Mouse (Mus musculus): ENCODE measurements around the gene Dlk2. TPM values are rescaled to one million over a fixed set of nuclear protein-coding genes. Genes with fewer than 3 reads are reported as not detected.
A peak's percentile ranks its signal among the peaks of the same experiment; 100 is the strongest.

Dlk2 gene
- polyA plus RNA-seq, 1 experiment: 0.61 TPM

GRCm38 (mm10) chr17:46301892-46302291 is 4.7 kb downstream of the Dlk2 start:
- Histone ChIP-seq H3K27ac (ENCODE audit: insufficient read depth, low read depth, low read length) (no peak overlapping the region), H3K27me3 (replicated peaks; ENCODE audit: control insufficient read depth, insufficient read depth, low read length) (no peaks in the 10 kb centered on the region), H3K4me1 (ENCODE audit: control insufficient read depth, insufficient read depth, low read length) (0 out of 2 replicates have a peak, but pooled peaks cover 3% of the 10 kb centered on the region), H3K36me3 (ENCODE audit: control insufficient read depth, insufficient read depth, low read length) (no peaks in the 10 kb centered on the region), H3K4me3 (ENCODE audit: insufficient read depth, low read depth, low read length) (no peak overlapping the region)
- TF ChIP-seq POLR2A (IDR thresholded peaks at IDR 0.05; ENCODE audit: low read depth, low read length): no peak
- no peak for TF ChIP-seq CTCF (conservative IDR thresholded peaks at IDR 0.05; ENCODE audit: insufficient read depth, insufficient read length, low read depth, low read length)
- WGBS: 60% methylated on average over 12 of the region's 12 CpGs
- DNase-seq: peak; percentile 21

GRCm38 (mm10) chr17:46304184-46304583 is 7.0 kb downstream of the Dlk2 start:
- DNase-seq: no peak
- 94% methylated on average over 9 of the region's 9 CpGs for WGBS
- no peak overlapping the region for H3K27ac ChIP-seq (ENCODE audit: insufficient read depth, low read depth, low read length)
- H3K27me3 ChIP-seq (replicated peaks; ENCODE audit: control insufficient read depth, insufficient read depth, low read length): no peaks in the 10 kb centered on the region
- no peak overlapping the region for H3K4me3 ChIP-seq (ENCODE audit: insufficient read depth, low read depth, low read length)
- TF ChIP-seq CTCF (conservative IDR thresholded peaks at IDR 0.05; ENCODE audit: insufficient read depth, insufficient read length, low read depth, low read length) (no peak), POLR2A (IDR thresholded peaks at IDR 0.05; ENCODE audit: low read depth, low read length) (no peak)
- H3K4me1 ChIP-seq (ENCODE audit: control insufficient read depth, insufficient read depth, low read length): no peaks in the 10 kb centered on the region
- no peaks in the 10 kb centered on the region for H3K36me3 ChIP-seq (ENCODE audit: control insufficient read depth, insufficient read depth, low read length)

- Histone ChIP-seq H3K4me1 (ENCODE audit: control insufficient read depth, insufficient read depth, low read length) (no peaks in the 10 kb centered on the region), H3K27ac (ENCODE audit: insufficient read depth, low read depth, low read length) (no peak overlapping the region), H3K27me3 (replicated peaks; ENCODE audit: control insufficient read depth, insufficient read depth, low read length) (no peaks in the 10 kb centered on the region), H3K36me3 (ENCODE audit: control insufficient read depth, insufficient read depth, low read length) (no peaks in the 10 kb centered on the region), H3K4me3 (ENCODE audit: insufficient read depth, low read depth, low read length) (no peak overlapping the region)
- 91% methylated on average over 15 of the region's 15 CpGs for WGBS
- no peak for TF ChIP-seq POLR2A (IDR thresholded peaks at IDR 0.05; ENCODE audit: low read depth, low read length)
- no peak for TF ChIP-seq CTCF (conservative IDR thresholded peaks at IDR 0.05; ENCODE audit: insufficient read depth, insufficient read length, low read depth, low read length)
- DNase-seq: no peak
Measured at GRCm38 (mm10) chr17:46306956-46307355, 9.7 kb downstream of the Dlk2 start.

- TF ChIP-seq POLR2A (IDR thresholded peaks at IDR 0.05; ENCODE audit: low read depth, low read length) (no peak), CTCF (conservative IDR thresholded peaks at IDR 0.05; ENCODE audit: insufficient read depth, insufficient read length, low read depth, low read length) (no peak)
- Histone ChIP-seq H3K4me3 (ENCODE audit: insufficient read depth, low read depth, low read length) (no peak overlapping the region), H3K27me3 (replicated peaks; ENCODE audit: control insufficient read depth, insufficient read depth, low read length) (no peaks in the 10 kb centered on the region), H3K36me3 (ENCODE audit: control insufficient read depth, insufficient read depth, low read length) (no peaks in the 10 kb centered on the region), H3K4me1 (ENCODE audit: control insufficient read depth, insufficient read depth, low read length) (no peaks in the 10 kb centered on the region), H3K27ac (ENCODE audit: insufficient read depth, low read depth, low read length) (no peak overlapping the region)
- no peak for DNase-seq
- 85% methylated on average over 12 of the region's 12 CpGs for WGBS
Measured at GRCm38 (mm10) chr17:46309835-46310234, 12.6 kb downstream of the Dlk2 start.

- WGBS: 83% methylated on average over 10 of the region's 10 CpGs
- no peak overlapping the region for H3K4me3 ChIP-seq (ENCODE audit: insufficient read depth, low read depth, low read length)
- DNase-seq: no peak
- H3K27ac ChIP-seq (ENCODE audit: insufficient read depth, low read depth, low read length): no peak overlapping the region
- no peaks in the 10 kb centered on the region for H3K4me1 ChIP-seq (ENCODE audit: control insufficient read depth, insufficient read depth, low read length)
- TF ChIP-seq CTCF (conservative IDR thresholded peaks at IDR 0.05; ENCODE audit: insufficient read depth, insufficient read length, low read depth, low read length): no peak
- no peak for TF ChIP-seq POLR2A (IDR thresholded peaks at IDR 0.05; ENCODE audit: low read depth, low read length)
- H3K36me3 ChIP-seq (ENCODE audit: control insufficient read depth, insufficient read depth, low read length): no peaks in the 10 kb centered on the region
- no peaks in the 10 kb centered on the region for H3K27me3 ChIP-seq (replicated peaks; ENCODE audit: control insufficient read depth, insufficient read depth, low read length)
Measured at GRCm38 (mm10) chr17:46310515-46310914, 13.3 kb downstream of the Dlk2 start.

GRCm38 (mm10) chr17:46313135-46313715 is 16.0 kb downstream of the Dlk2 start:
- WGBS: 81% methylated on average over 9 of the region's 9 CpGs
- H3K27ac ChIP-seq (ENCODE audit: insufficient read depth, low read depth, low read length): no peak overlapping the region
- no peak for DNase-seq

GRCm38 (mm10) chr17:46315813-46316212 is 18.6 kb downstream of the Dlk2 start:
- H3K4me1 ChIP-seq (ENCODE audit: control insufficient read depth, insufficient read depth, low read length): 0 out of 2 replicates have a peak, but pooled peaks cover 3% of the 10 kb centered on the region
- H3K4me3 ChIP-seq (ENCODE audit: insufficient read depth, low read depth, low read length): no peak overlapping the region
- no peak for DNase-seq
- TF ChIP-seq CTCF (conservative IDR thresholded peaks at IDR 0.05; ENCODE audit: insufficient read depth, insufficient read length, low read depth, low read length) (no peak), POLR2A (IDR thresholded peaks at IDR 0.05; ENCODE audit: low read depth, low read length) (no peak)
- WGBS: 85% methylated on average over 10 of the region's 10 CpGs
- no peaks in the 10 kb centered on the region for H3K27me3 ChIP-seq (replicated peaks; ENCODE audit: control insufficient read depth, insufficient read depth, low read length)
- H3K36me3 ChIP-seq (ENCODE audit: control insufficient read depth, insufficient read depth, low read length): no peaks in the 10 kb centered on the region
- H3K27ac ChIP-seq (ENCODE audit: insufficient read depth, low read depth, low read length): no peak overlapping the region

More at GRCm38 (mm10) chr17:46313135-46313715, 16.0 kb downstream of the Dlk2 start:
- TF ChIP-seq POLR2A (IDR thresholded peaks at IDR 0.05; ENCODE audit: low read depth, low read length) (no peak), CTCF (conservative IDR thresholded peaks at IDR 0.05; ENCODE audit: insufficient read depth, insufficient read length, low read depth, low read length) (no peak)
- Histone ChIP-seq H3K4me3 (ENCODE audit: insufficient read depth, low read depth, low read length) (no peak overlapping the region), H3K4me1 (ENCODE audit: control insufficient read depth, insufficient read depth, low read length) (no peaks in the 10 kb centered on the region), H3K27me3 (replicated peaks; ENCODE audit: control insufficient read depth, insufficient read depth, low read length) (no peaks in the 10 kb centered on the region), H3K36me3 (ENCODE audit: control insufficient read depth, insufficient read depth, low read length) (no peaks in the 10 kb centered on the region)

Data from kidney, adult 2 months (tissue).